Comparison of ENCODE assay signal across 18 mouse cellular contexts in genomic region chr2:60377260-60377659, GRCm38 (mm10). TPM values are rescaled to one million over a fixed set of nuclear protein-coding genes. Genes with fewer than 3 reads are reported as not detected.
DNase-seq lines count a peak whose midpoint lies in the region; TF ChIP-seq lines count a peak whose summit lies in the region.
"Had no signal": no experiment of that assay in that cellular context is flagged by ENCODE, and none has a peak within 500 bp of the region (broad histone marks: within the 10 kb centered on the region; RNA-seq: fewer than 3 reads in every experiment).

No protein-coding gene starts in this region.

- H3K36me3 ChIP-seq in thymus, adult 2 months (ENCODE audit: control insufficient read depth, insufficient read depth, low read length) = peaks cover 6% of the 10 kb centered on the region; the same call in 1 of the 2 replicates
- H3K36me3 ChIP-seq in E14TG2a.4 (ENCODE audit: insufficient read depth, low read length) = peaks cover 36% of the 10 kb centered on the region
- H3K36me3 ChIP-seq: embryonic facial prominence, embryonic 12.5 days; forebrain, embryonic 15.5 days had no signal

- no peak overlapping the region for H3K4me3 ChIP-seq in thymus, adult 2 months (ENCODE audit: control insufficient read depth, insufficient read depth, low read length)
- peak overlapping the region; percentile 53 for H3K4me3 ChIP-seq in E14TG2a.4 (replicated peaks; ENCODE audit: low read length)
- H3K4me3 ChIP-seq: embryonic facial prominence, embryonic 10.5 days; embryonic facial prominence, embryonic 12.5 days; forebrain, embryonic 13.5 days; forebrain, embryonic 15.5 days had no signal

- H3K27ac ChIP-seq in thymus, adult 2 months (ENCODE audit: control insufficient read depth, insufficient read depth, low read length) = peak overlapping the region; percentile 47; the same call in 1 of the 2 replicates
- H3K27ac ChIP-seq: embryonic facial prominence, embryonic 10.5 days; embryonic facial prominence, embryonic 12.5 days; forebrain, embryonic 13.5 days; forebrain, embryonic 15.5 days had no signal

- TF ChIP-seq CTCF in thymus, adult 2 months (IDR thresholded peaks at IDR 0.05; ENCODE audit: borderline replicate concordance, control insufficient read depth, extremely low read depth, insufficient read depth, low read length, poor library complexity) = no peak
- no peak for TF ChIP-seq CTCF in E14TG2a.4 (conservative IDR thresholded peaks at IDR 0.05; ENCODE audit: low read length)

- WGBS in thymus, adult 2 months = 91% methylated on average over 5 of the region's 5 CpGs

- no peak for DNase-seq in thymus, adult 2 months
- DNase-seq in thymus, postnatal 14 days = no peak
- no peak for DNase-seq in retina, embryonic 14.5 days (ENCODE audit: low spot score)
- no peak for DNase-seq in frontal cortex, postnatal 36 days (ENCODE audit: low spot score in 2 of 2)
- DNase-seq: adrenal gland, adult 8-10 months; adrenal gland, postnatal 14 days; adrenal gland, postnatal 36 days; cerebellum, adult 11-12 months; cerebellum, adult 2 months; cerebellum, adult 9-10 months; cerebellum, postnatal 10 days; cerebellum, postnatal 25 days; forebrain, postnatal 0 days had no signal

- H3K27me3 ChIP-seq in thymus, adult 2 months (ENCODE audit: control insufficient read depth, insufficient read depth, low read length) = no peaks in the 10 kb centered on the region
- H3K27me3 ChIP-seq in E14TG2a.4 (ENCODE audit: insufficient read depth, low read length) = 0 out of 2 replicates have a peak, but pooled peaks cover 4% of the 10 kb centered on the region
- H3K27me3 ChIP-seq: embryonic facial prominence, embryonic 12.5 days; forebrain, embryonic 15.5 days had no signal

- peaks cover 6% of the 10 kb centered on the region for H3K4me1 ChIP-seq in thymus, adult 2 months (replicated peaks; ENCODE audit: control insufficient read depth, insufficient read depth, low read length)
- H3K4me1 ChIP-seq in E14TG2a.4 (replicated peaks; ENCODE audit: low read depth, low read length) = peaks cover 53% of the 10 kb centered on the region
- H3K4me1 ChIP-seq: embryonic facial prominence, embryonic 12.5 days; forebrain, embryonic 13.5 days; forebrain, embryonic 15.5 days had no signal

- no peaks in the 10 kb centered on the region for H3K9me3 ChIP-seq in E14TG2a.4 (ENCODE audit: low read length)
- H3K9me3 ChIP-seq: embryonic facial prominence, embryonic 10.5 days; embryonic facial prominence, embryonic 12.5 days; forebrain, embryonic 13.5 days; forebrain, embryonic 15.5 days had no signal

- TF ChIP-seq POLR2A in thymus, adult 2 months (IDR thresholded peaks at IDR 0.05; ENCODE audit: control insufficient read depth, extremely low read depth, insufficient read depth, low read length, poor library complexity) = no peak

RNA-seq across cellular contexts. Expression of gene Ly75, which starts 5.8 kb away (rescaled TPM):
- polyA plus RNA-seq in thymus, adult 2 months (2012; rRNA removed) = 17.4 and 20.8 TPM in 2 replicates
